ENCODE assay signal across 14 mouse cellular contexts in the genomic region with DNA sequence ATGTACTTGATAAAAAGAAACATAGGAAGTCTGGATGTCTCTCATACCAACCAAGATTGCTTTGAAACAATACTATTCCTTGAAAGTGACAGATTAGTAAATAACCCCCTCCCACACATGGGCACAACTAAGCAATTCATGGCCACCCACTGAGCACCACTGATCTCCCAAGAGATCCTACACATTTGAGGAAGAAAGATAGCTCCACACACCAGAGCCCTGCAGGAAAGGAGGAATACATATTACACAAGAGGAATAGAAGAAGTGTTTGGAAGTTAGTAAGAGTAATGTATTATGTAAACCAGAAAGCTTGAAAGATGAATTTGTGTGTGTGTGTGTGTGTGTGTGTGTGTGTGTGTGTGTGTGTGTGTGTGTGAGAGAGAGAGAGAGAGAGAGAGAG. TPM values are rescaled to one million over a fixed set of nuclear protein-coding genes. Genes with fewer than 3 reads are reported as not detected.
ATAC-seq lines count a peak whose summit lies in the region.
"Had no signal": no experiment of that assay in that cellular context is flagged by ENCODE, and none has a peak within 500 bp of the region (broad histone marks: within the 10 kb centered on the region; RNA-seq: fewer than 3 reads in every experiment).

No protein-coding gene starts in this region.

- peak; percentile 86 for ATAC-seq in granulocyte monocyte progenitor cell, adult 5-6 weeks (replicated peaks; ENCODE audit: poor library complexity, severe bottlenecking)
- peak; percentile 45; the same call in 1 of the 2 replicates for ATAC-seq in megakaryocyte, adult 5-6 weeks (ENCODE audit: poor library complexity, severe bottlenecking)
- peak; percentile 61 for ATAC-seq in megakaryocyte progenitor cell, adult 5-6 weeks (replicated peaks; ENCODE audit: poor library complexity)

RNA-seq across cellular contexts. Expression of a gene that starts 6.2 kb away (rescaled TPM):
- total RNA-seq in granulocyte monocyte progenitor cell, adult 5-6 weeks (2014; fragmentation: Nextera tagmentation) = 3.9 and 18.8 TPM in 2 replicates
- 1.5 and 4.7 TPM in 2 replicates for total RNA-seq in granulocyte monocyte progenitor cell, adult 5-6 weeks (2017)
- 12.7 and 21.4 TPM in 2 replicates for total RNA-seq in megakaryocyte, adult 5-6 weeks (2015)
- total RNA-seq in megakaryocyte, adult 5-6 weeks (2017) = 2.0 TPM in 1 of 2 replicates, not detected in the other
- 14.1 and 19.8 TPM in 2 replicates for total RNA-seq in megakaryocyte progenitor cell, adult 5-6 weeks (2015)
- 1.2 and 5.4 TPM in 2 replicates for total RNA-seq in megakaryocyte progenitor cell, adult 5-6 weeks (2017)
- total RNA-seq: adrenal gland, adult 18-20 months; adrenal gland, adult 2 months; adrenal gland, adult 8-10 months; adrenal gland, postnatal 10 days; adrenal gland, postnatal 14 days; adrenal gland, postnatal 25 days; adrenal gland, postnatal 36 days; CH12.LX; ES-E14; G1E; MEL had no signal
